Mouse (Mus musculus): ENCODE measurements around the gene Nfkbia. TPM values are rescaled to one million over a fixed set of nuclear protein-coding genes. Genes with fewer than 3 reads are reported as not detected.
A peak's percentile ranks its signal among the peaks of the same experiment; 100 is the strongest.

Gene Nfkbia
- total RNA-seq, 2 experiments from 2014 or later, result 22.8 to 38.3 TPM

DNA sequence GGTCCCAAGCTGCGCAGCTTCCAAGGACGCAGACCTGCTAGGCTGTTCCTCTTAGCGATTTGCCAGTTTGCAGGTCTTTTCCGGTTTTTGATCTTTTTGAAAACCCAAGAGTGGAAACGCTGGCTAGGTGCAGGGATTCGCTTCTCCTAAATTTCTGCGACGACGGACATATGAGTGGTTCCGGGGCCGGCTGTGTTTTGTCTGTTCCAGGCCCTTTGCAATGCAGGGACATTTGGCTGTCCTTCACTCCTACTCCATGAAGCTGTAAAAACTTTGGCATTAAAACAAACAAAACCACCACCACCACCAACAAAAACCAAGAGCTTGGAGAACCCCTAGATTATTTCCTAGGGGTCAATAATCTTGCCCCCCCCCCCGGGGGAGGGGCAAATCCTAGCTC, 494 bp upstream of the Nfkbia start:
- no peak for DNase-seq
- intact Hi-C loops (cut with DNase I; ENCODE audit: low total_unique reads), result no loop called here

DNA sequence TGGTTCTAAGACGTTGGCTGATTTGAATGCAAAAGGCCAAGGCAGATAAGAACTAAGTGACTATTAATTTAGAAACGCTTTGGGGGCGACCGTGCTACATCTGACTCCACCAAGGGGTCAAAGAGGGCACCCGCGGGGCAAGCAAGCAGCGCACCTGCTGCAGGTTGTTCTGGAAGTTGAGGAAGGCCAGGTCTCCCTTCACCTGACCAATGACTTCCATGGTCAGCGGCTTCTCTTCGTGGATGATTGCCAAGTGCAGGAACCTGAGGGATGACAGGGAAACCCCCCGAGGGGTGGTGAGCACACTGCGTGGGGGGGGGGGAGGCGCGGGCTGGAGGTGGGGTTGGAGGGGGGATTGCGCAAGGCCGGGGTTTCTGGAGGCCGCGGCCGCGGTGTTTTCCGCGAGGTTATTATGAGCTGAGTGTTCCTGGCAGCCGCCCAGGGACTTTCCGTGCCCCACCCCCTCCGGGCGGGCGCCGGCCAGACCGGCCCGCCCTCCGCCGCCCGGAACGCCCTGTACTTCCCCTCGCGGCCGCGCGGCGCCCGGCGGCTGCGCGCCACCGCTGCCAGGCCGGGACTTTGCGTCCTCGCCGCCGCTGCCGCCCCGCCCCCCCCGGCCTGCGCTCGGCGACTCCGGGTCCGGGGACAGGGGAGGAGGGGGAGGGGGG, 797 bp downstream of the Nfkbia start:
- intact Hi-C loops (cut with DNase I; ENCODE audit: low total_unique reads), result no loop called here
- peak; percentile 98 for DNase-seq

DNA sequence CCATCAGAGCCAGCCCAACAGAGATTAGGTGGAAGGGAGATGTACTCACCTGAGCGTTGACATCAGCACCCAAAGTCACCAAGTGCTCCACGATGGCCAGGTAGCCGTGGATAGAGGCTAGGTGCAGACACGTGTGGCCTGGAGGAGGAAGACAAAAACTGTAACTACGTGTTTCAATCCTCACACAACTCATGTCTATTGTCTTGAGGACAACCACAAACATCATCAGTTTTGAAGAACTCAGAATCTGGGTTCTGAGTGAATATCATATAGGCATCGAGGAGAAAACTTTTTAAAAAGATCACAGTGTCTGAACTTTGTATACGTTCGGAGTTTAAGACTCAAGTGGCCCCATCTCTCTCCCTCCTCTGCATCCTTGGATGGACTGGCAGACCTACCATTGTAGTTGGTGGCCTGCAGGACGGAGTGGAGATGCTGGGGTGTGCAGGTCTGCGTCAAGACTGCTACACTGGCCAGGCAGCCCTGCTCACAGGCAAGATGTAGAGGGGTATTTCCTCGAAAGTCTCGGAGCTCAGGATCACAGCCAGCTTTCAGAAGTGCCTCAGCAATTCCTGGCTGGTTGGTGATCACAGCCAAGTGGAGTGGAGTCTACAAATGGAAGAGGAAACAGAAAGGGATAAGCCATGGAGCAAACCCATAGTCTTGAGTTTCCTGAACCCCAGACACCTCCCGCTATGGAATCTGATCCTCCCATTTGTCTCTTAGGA, 1.6 kb downstream of the Nfkbia start:
- DNase-seq, result peak; percentile 49
- intact Hi-C loops (cut with DNase I; ENCODE audit: low total_unique reads), result no loop called here

DNA sequence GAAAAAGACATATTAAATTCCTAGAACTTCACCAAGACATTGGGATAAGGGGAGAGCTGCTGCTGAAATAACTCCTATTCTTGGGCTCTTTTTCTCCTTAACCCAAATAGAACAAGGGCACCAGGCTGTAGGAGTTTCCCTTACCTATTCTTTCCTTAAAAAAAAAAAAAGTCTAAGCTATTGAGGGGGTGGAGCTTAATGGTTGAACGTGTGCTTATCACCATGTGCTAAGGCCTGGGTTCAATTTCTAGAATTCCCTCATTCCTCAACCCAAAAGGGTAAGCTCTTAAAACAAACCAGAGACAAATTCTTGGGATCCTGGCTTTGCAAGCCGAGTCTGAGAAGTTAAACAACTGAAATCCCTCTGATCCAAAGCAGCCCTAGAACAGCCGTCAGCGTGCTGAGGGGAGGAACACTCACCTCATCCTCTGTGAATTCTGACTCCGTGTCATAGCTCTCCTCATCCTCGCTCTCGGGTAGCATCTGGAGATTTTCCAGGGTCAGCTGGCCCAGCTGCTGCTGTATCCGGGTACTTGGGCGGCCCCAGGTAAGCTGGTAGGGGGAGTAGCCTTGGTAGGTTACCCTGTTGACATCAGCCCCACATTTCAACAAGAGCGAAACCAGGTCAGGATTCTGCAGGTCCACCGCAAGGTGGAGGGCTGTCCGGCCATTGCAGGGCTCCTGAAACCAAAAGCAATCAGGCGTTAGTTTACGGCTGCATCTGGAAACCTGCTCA, 2.3 kb downstream of the Nfkbia start:
- intact Hi-C loops (cut with DNase I; ENCODE audit: low total_unique reads), result no loop called here
- no peak for DNase-seq

DNA sequence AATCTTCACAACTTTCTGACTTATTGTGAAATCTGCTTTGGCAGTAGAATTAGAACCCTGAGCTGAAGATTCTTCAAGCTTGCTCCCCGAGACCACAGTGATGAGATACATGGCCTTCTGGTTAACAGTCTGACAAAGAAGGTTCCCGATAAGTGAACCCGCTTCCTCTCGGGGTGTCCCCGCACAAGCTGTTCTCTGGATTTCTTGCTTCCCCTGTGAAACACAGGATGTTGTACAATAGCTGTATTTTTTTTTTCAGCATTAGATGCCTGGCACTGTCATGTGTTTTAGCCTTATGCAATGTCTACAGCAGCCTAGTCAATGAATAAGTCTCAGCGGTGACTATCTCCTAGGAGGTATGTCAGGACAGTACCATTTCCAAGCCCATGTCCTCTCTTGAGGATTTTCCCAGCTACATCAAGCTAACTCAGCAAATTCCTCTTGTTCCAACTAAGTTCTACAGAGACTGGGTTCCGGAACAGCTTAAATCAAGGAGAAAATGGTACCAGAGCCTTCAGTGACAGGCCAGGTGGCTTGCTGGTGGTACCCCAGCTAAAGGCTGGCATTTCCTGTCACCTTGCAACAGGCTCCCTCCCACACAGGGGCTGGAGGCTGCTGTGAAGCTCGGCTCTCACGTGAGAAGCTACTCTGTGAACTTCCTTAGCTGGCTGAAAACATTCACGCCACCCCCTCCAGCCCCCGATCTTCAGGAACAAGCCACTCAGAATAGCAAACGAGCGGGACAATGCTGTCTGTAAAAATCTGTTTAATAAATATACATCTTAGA, 3.6 kb downstream of the Nfkbia start:
- intact Hi-C loops (cut with DNase I; ENCODE audit: low total_unique reads), result no loop called here
- DNase-seq, result no peak

DNA sequence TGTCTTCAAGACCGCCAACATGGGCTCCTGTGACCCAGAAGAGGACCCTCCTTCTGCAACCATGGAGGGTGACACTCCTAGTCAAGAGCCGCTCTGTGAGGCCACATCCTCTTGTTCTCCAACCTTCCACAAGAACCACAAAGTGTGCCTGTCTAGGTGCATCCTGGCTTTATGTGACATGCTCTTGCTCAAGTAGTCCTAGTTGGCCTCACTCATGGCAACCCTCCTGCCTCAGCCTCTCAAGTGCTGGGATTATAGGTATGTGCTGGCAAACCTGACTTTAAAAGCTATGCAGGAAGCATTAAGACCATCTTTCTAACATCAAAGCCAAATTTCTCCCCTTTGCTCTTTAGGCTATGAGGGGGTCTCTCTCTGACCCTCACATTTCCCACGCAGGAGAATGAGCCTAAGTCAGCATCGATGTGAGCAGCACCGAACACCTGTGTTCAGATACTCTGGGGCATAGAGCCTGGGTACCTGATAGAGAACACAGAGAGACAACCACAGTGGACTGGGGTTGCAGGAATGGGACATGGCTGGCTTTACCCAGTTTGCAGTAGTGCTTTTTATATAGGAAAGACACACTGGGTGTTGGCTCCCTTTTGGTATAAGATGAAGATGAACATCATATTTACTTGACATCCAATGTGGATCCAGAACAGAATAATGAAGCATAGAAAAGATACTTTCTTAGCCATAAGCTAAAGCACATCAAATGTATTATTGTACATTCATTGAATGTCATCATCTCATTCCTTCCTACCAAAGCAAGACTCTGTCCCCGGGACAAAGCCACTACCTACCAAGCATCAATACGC, 4.4 kb downstream of the Nfkbia start:
- intact Hi-C loops (cut with DNase I; ENCODE audit: low total_unique reads), result no loop called here
- DNase-seq, result no peak

DNA sequence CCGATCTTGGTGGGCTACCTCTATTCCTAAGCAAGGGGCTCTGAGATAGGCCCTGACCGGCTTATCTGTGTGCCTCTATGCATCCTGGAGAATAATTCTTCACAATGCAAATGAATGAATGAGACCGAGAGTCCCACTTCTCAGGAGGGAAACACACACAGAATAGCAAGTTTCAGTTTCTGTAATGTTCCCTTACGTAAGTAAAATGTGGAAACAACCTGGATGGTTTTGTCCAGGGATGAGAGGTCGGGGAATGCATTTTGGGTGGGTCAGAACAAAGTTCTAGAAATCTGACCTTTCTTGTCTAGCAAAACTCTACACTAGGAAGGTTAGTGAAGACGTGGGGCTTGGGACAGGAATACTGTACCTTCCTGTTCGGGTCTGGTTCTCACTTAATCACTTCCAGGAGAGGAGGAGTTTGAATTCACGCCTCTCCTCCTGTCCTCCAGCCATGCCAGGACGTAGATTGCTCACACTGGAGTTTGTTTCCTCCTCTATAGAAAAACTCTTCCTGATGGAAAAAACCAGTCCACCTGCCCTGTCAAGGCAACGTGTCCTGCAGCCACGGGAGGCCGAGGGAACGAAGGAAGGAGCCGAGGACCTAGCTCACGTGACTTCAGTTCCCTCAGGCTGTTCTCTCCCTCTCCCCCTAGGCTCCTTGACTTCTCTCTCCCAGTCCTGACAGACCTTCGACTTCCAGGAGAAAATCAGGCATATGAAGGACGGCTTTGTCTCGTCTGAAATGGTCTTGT, 5.3 kb downstream of the Nfkbia start:
- no peak for DNase-seq
- intact Hi-C loops (cut with DNase I; ENCODE audit: low total_unique reads), result no loop called here

DNA sequence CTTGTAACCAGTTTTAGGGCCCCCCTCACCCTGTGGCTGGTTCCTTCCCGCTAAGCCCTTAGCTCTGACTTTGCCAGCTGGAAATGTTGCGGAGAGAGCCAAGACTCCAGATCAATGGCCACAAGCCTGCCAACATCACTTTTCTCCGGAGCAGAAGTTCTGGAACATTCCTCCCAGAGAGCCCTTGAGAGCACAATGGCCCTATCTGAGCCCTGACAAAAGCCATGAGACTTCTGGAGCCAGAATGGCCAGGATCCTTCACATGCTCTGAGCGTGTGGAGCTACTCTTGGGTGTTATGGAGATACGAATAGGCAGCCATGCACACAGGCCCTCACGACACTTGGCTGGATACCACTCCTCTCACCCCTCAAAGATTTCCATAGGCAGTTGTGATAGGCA, 7.6 kb downstream of the Nfkbia start:
- intact Hi-C loops (cut with DNase I; ENCODE audit: low total_unique reads), result no loop called here
- no peak for DNase-seq

DNA sequence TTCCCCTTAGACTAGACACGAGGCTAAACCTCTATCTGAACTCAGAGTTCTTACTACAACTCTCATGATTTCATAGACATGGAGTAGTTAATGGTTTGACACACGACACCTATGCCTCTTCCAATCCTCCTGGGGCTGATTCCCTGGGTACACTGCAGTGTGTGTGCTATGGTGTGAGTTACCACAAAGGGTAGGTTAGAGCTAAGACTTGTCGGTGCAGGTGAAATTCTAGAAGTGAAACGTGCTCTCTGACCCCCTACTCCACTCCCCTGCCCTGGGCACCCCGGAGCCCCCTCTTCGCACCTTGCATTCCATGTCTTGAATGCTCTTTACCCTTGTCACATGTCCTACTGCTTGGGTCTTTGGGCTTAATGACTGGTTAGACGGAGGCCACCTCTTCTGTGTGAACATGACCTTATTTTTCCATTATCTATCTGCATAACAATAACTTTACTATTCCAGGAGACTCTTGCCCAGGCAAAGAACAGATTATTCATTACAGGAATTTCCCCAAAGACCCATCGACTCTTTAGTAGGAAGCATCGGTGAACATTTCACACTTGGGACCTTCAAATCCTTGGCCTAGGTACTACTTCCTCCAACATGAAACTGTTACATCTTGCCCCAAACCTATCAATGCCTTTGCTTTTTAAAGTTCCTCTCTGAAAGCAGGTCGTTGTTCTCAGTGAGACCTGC, 8.2 kb downstream of the Nfkbia start:
- intact Hi-C loops (cut with DNase I; ENCODE audit: low total_unique reads), result no loop called here
- DNase-seq, result no peak

DNA sequence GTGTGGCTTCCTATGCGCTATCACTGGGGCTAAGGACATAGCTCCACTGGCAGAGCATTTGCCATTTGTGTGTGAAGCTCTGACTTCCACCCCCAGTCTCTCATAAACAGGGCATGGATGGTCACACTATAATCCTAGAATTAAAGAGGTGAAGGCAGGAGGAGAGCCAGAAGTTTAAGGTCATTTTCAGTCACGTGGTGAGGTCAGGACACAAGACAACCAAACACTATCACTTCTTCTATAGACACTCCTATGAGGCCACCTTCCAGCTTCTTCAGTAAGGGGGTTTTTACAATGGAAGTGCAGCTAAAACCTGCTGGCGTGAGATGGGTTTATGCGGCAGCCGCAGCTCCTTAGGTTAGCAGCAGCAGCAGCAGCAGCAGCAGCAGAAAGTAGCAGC, 8.9 kb downstream of the Nfkbia start:
- intact Hi-C loops (cut with DNase I; ENCODE audit: low total_unique reads), result no loop called here
- DNase-seq, result no peak

DNA sequence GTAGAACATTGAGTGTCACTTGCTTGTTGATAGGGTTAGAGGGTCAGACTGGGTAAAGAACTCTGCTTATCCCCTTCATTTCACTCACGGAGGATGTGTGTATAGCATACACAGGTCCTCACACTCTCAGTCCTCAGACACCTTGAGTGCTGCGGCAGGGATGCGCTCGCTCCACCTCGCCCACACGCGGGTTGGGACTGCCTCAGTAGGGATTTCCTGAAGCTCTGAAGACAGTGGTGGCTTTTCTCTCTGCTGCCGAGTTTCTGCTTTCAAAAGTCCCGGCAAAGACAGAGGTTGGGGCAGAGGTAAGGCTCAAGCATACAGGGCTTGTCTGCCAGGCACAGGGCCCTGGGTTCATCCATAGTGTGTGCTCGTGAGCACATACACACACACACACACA, 9.7 kb downstream of the Nfkbia start:
- intact Hi-C loops (cut with DNase I; ENCODE audit: low total_unique reads), result no loop called here
- DNase-seq, result no peak

DNA sequence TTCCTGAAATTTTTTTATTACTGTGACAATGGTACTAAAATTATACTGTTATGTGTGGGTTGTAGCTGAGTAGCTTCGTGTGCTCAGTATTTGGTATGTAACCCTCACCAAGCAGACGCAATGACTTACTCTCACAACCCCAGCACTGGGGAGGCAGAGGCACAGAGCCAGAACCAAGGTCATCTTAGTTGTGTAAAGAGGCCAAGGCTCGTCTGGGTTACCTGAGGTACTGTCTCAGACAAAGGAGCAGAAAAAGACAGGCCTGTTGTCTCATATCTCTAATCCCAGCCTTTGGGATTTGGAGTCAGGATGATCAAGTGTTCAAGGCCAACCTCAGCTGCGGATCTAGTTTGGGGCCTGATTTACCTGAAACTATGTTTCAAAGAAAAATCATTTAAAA, 10.7 kb downstream of the Nfkbia start:
- intact Hi-C loops (cut with DNase I; ENCODE audit: low total_unique reads), result no loop called here
- DNase-seq, result no peak

DNA sequence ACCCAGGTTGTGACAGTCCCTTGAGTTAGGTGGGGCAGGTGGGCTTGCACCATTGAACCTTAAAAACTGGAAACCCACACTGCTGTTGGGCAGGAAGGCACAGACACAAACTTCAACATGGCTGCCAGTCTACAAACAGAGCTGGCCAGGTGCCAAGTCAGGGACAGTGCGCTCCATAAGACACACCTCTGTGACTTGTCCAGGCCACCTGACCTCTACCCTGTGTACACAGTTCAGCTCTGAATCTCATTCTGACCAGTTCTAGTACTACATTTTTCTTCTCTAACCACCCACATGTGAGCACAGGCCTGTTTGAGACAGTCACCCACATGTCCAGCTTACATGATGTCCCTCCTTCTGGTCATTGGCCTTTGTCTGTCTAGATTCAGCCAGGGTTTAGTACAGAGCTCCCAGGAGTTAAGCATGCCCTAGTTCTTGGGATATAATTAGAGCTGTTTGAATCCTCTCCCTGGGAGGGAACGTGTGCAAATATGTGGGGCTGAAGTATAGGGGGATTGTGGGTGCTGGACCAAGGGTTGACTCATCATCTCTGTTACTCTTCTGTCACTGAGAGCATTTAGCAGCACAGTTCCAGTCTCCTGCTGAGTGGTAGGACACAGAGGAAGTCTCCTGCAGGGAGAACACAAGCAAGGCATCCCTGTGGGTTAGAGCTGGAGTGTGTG, 11.8 kb downstream of the Nfkbia start:
- DNase-seq, result no peak
- intact Hi-C loops (cut with DNase I; ENCODE audit: low total_unique reads), result no loop called here

DNA sequence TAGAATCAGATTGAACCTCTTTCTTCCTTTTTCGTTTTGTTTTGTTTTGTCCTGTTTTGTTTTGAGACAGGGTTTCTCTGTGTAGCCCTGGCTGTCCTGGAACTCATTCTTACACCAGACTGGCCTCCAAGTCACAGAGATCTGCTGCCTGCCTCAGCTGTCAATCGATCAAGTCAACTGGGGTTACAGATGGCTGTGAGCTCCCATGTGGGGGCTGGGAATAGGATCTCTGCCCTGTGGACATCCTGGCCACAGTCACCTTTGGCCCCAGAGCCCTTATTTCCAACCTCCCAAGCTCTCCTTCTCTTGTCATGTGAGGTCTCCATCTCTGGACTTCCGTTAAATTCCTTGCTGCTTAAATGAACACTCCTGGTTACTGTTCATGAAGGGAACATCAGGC, 13.5 kb downstream of the Nfkbia start:
- intact Hi-C loops (cut with DNase I; ENCODE audit: low total_unique reads), result no loop called here
- no peak for DNase-seq

DNA sequence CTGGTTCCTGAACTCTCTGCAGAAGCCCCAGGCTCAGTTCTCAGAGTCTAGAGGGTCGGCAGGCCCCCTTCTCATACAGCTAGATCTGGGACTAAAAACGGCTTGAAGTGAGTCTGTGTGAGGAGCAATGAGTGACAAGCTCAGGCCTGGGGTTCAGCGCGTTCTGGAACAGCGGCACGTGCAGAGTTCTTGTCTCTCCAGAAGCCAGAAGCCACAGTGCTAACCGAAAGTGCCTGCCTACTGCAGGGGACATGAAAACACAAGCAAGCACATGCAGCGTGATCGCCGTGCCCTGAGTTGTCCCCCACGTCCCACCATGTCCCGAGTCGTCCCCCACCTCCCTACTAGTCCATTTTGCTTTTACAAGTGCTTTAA, 18.3 kb downstream of the Nfkbia start:
- DNase-seq, result no peak
- intact Hi-C loops (cut with DNase I; ENCODE audit: low total_unique reads), result no loop called here

DNA sequence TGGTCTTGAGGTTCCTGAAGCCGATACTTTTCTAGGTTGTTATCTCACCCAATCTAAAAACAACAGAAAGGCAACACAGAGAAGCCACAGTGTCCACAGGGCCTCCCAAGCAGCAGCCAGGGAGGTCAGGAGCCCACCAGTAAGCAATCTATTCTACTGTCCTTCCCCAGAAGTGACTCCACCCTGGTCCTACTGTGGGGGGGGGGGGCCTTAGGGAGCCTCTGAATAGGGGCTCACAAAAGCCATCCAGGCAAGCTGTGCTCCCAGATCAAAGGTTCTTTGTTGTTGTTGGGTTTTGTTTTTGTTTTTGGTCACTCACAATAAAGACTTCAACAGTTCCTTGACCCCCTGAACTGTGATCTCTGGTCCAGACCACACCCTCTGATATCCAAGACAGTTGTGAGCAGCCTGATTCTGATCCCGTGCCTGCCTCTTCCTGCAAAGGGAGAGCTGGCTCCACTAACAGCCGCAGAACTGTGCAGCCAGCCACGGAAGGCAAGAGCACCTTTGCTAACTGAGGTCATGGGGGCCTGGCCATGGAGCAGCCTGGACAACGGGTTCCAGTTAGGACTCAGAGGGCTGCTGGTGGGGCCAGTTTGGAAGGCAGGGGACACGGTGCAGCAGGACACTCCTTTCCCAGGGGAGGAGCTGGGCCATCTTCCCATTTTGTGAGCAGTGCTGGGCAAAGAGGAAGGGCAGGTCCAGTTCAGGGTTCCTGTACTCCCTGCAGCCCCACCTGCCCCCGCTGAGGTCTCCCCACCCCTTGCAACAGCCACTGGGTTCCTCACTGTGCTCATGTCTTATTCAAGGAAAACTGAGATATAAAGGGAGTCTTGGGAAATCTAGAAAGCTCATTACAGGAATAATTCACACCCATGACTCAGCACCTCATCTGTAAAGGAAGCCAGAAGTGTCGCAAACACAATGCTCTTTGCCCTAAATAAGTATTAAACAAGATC, 18.9 kb downstream of the Nfkbia start:
- peak; percentile 58 for DNase-seq
- intact Hi-C loops (cut with DNase I; ENCODE audit: low total_unique reads), result no loop called here
